ENCODE assay signal across 8 mouse cellular contexts in the genomic region with DNA sequence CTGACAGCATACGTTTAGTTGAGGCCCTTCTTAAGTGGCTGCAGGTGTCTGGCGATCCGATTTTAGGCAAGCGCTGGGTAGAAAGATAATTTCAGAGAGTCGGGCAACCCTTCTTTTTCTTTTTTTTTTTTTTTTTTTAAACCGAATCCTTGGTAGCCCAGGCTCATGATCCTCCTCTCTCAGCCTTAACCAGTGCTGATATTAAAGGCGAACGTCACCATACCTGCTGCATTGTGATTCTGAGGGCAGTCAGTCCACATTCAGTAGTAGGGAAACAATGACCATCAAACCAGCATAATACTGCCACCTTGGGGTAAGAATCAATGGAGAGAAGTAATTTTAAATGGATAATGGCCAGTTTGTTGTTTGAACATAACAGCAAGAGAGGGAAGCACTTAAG. TPM values are rescaled to one million over a fixed set of nuclear protein-coding genes. Genes with fewer than 3 reads are reported as not detected.
DNase-seq lines count a peak whose midpoint lies in the region; ATAC-seq lines count a peak whose summit lies in the region.

No protein-coding gene starts in this region.

- H3K4me3 ChIP-seq in heart, embryonic 10.5 days, result peak overlapping the region; percentile 65
- H3K4me3 ChIP-seq in kidney, embryonic 14.5 days (ENCODE audit: low read length), result peak overlapping the region; percentile 44

- 14% methylated on average over 8 of the region's 8 CpGs for WGBS in heart, embryonic 10.5 days
- 24% methylated on average over 8 of the region's 8 CpGs for WGBS in kidney, embryonic 14.5 days

- peaks cover 9% of the 10 kb centered on the region; the same call in 1 of the 2 replicates for H3K27me3 ChIP-seq in heart, embryonic 10.5 days (ENCODE audit: insufficient read depth, poor library complexity, severe bottlenecking)
- no peaks in the 10 kb centered on the region for H3K27me3 ChIP-seq in kidney, embryonic 14.5 days (ENCODE audit: control insufficient read depth, insufficient read depth, low read length)

- peak; percentile 81 for DNase-seq in heart, adult 11 months
- DNase-seq in heart, postnatal 25 days (ENCODE audit: low spot score), result no peak
- peak; percentile 47 to 68 for DNase-seq in cerebellum, postnatal 14 days
- DNase-seq in heart, embryonic 10.5 days (ENCODE audit: low spot score), result no peak
- peak; percentile 78 for DNase-seq in lung, postnatal 36 days
- DNase-seq in yolk sac, embryonic 10.5 days (ENCODE audit: low spot score), result peak; percentile 29
- DNase-seq in thymus, postnatal 14 days, result no peak

- peak overlapping the region; percentile 60 for H3K9ac ChIP-seq in kidney, embryonic 14.5 days (ENCODE audit: low read depth, low read length)

- H3K4me2 ChIP-seq in kidney, embryonic 14.5 days (replicated peaks; ENCODE audit: low read depth, low read length), result peak overlapping the region; percentile 78

- peak overlapping the region; percentile 94 for H3K27ac ChIP-seq in heart, embryonic 10.5 days
- peak overlapping the region; percentile 74 for H3K27ac ChIP-seq in kidney, embryonic 14.5 days (ENCODE audit: low read depth, low read length)

- H3K4me1 ChIP-seq in heart, embryonic 10.5 days, result peaks cover 9% of the 10 kb centered on the region; the same call in 1 of the 2 replicates
- peaks cover 4% of the 10 kb centered on the region; the same call in 1 of the 2 replicates for H3K4me1 ChIP-seq in kidney, embryonic 14.5 days (ENCODE audit: control insufficient read depth, insufficient read depth, low read length)

- no peaks in the 10 kb centered on the region for H3K36me3 ChIP-seq in heart, embryonic 10.5 days
- no peaks in the 10 kb centered on the region for H3K36me3 ChIP-seq in kidney, embryonic 14.5 days (ENCODE audit: control insufficient read depth, insufficient read depth, low read length)

- intact Hi-C loops in heart, postnatal 25 days (cut with DNase I), result loop anchor here (1.0 kb wide), 1 partner anchor 77 kb away; no protein-coding TSS in a partner anchor

- ATAC-seq in kidney, embryonic 14.5 days (ENCODE audit: low FRiP score, low TSS enrichment), result no peak

- no peaks in the 10 kb centered on the region for H3K9me3 ChIP-seq in heart, embryonic 10.5 days
- no peaks in the 10 kb centered on the region for H3K9me3 ChIP-seq in kidney, embryonic 14.5 days (ENCODE audit: control insufficient read depth, low read length)

RNA-seq across cellular contexts. Expression of a gene that starts 23.9 kb away (rescaled TPM):
- 10 to 100 TPM; 22.2 to 29.9 TPM for total RNA-seq in heart, postnatal 25 days (2021)
- polyA plus RNA-seq in heart, embryonic 10.5 days (2016; fragmentation: Nextera tagmentation; extraction: Ambion mirVana), result 54.9 and 75.9 TPM in 2 replicates
- 80.5 and 96.4 TPM in 2 replicates for polyA plus RNA-seq in kidney, embryonic 14.5 days (2014; fragmentation: Nextera tagmentation; extraction: Ambion mirVana)

RNA-seq across cellular contexts. Expression of a gene that starts 35.9 kb away (rescaled TPM):
- total RNA-seq in heart, postnatal 25 days (2021), result 1 to 10 TPM; 5.9 to 6.6 TPM
- polyA plus RNA-seq in heart, embryonic 10.5 days (2016; fragmentation: Nextera tagmentation; extraction: Ambion mirVana), result 10.2 and 11.6 TPM in 2 replicates
- 18.1 and 23.0 TPM in 2 replicates for polyA plus RNA-seq in kidney, embryonic 14.5 days (2014; fragmentation: Nextera tagmentation; extraction: Ambion mirVana)

RNA-seq across cellular contexts. Expression of a gene that starts 52.6 kb away (rescaled TPM):
- total RNA-seq in heart, postnatal 25 days (2021), result 10 to 100 TPM; 10.6 to 12.2 TPM
- 13.9 and 15.7 TPM in 2 replicates for polyA plus RNA-seq in heart, embryonic 10.5 days (2016; fragmentation: Nextera tagmentation; extraction: Ambion mirVana)
- polyA plus RNA-seq in kidney, embryonic 14.5 days (2014; fragmentation: Nextera tagmentation; extraction: Ambion mirVana), result 12.8 and 22.6 TPM in 2 replicates

Comparison
In these comparisons a context has a peak if more than half of its experiments do, and no peak if none do; other contexts are left out.
1. DNase-seq: peak in heart, adult 11 months (single experiment), cerebellum, postnatal 14 days (2 of 2), lung, postnatal 36 days (single experiment) and yolk sac, embryonic 10.5 days (single experiment); none in heart, postnatal 25 days (single experiment), heart, embryonic 10.5 days (single experiment) and thymus, postnatal 14 days (single experiment).